Mouse (Mus musculus): ENCODE data around the gene Hdac10. TPM values are rescaled to one million over a fixed set of nuclear protein-coding genes. Genes with fewer than 3 reads are reported as not detected.
A peak's percentile ranks its signal among the peaks of the same experiment; 100 is the strongest.

The Hdac10 gene
- polyA plus RNA-seq, 1 experiment from 2014 or later: 15.5 TPM

- Histone ChIP-seq H3K4me3 (ENCODE audit: low read depth, low read length) (no peak overlapping the region), H3K4me1 (ENCODE audit: control insufficient read depth, insufficient read depth, low read length) (peaks cover 21% of the 10 kb centered on the region)
Observed at GRCm38 (mm10) chr15:89145813-89146350, 17.4 kb upstream of the Hdac10 start.

GRCm38 (mm10) chr15:89144965-89145364, 16.5 kb upstream of the Hdac10 start:
- Histone ChIP-seq H3K4me1 (ENCODE audit: control insufficient read depth, insufficient read depth, low read length) (peaks cover 23% of the 10 kb centered on the region), H3K4me3 (ENCODE audit: low read depth, low read length) (no peak overlapping the region), H3K27ac (replicated peaks; ENCODE audit: low read depth, low read length) (no peak overlapping the region), H3K9me3 (ENCODE audit: control insufficient read depth, low read length) (no peaks in the 10 kb centered on the region), H3K4me2 (ENCODE audit: low read depth, low read length) (no peak overlapping the region), H3K9ac (ENCODE audit: low read depth, low read length) (no peak overlapping the region), H3K36me3 (ENCODE audit: control insufficient read depth, insufficient read depth, low read length) (no peaks in the 10 kb centered on the region), H3K27me3 (replicated peaks; ENCODE audit: control insufficient read depth, insufficient read depth, low read length) (peaks cover 65% of the 10 kb centered on the region)
- ATAC-seq (ENCODE audit: low read depth) (no peak), DNase-seq (ENCODE audit: low spot score) (no peak)
- 90% methylated on average over 11 of the region's 11 CpGs for WGBS

More at GRCm38 (mm10) chr15:89145813-89146350, 17.4 kb upstream of the Hdac10 start:
- H3K27ac ChIP-seq (replicated peaks; ENCODE audit: low read depth, low read length): no peak overlapping the region
- H3K9ac ChIP-seq (ENCODE audit: low read depth, low read length): no peak overlapping the region
- ATAC-seq (ENCODE audit: low read depth): no peak
- H3K36me3 ChIP-seq (ENCODE audit: control insufficient read depth, insufficient read depth, low read length): no peaks in the 10 kb centered on the region
- H3K27me3 ChIP-seq (replicated peaks; ENCODE audit: control insufficient read depth, insufficient read depth, low read length): peaks cover 56% of the 10 kb centered on the region
- peak overlapping the region; percentile 95 for H3K4me2 ChIP-seq (ENCODE audit: low read depth, low read length)
- WGBS: 77% methylated on average over 22 of the region's 24 CpGs
- DNase-seq (ENCODE audit: low spot score): no peak
- H3K9me3 ChIP-seq (ENCODE audit: control insufficient read depth, low read length): no peaks in the 10 kb centered on the region

- Histone ChIP-seq H3K4me1 (ENCODE audit: control insufficient read depth, insufficient read depth, low read length) (peaks cover 15% of the 10 kb centered on the region), H3K9ac (ENCODE audit: low read depth, low read length) (no peak overlapping the region), H3K27me3 (replicated peaks; ENCODE audit: control insufficient read depth, insufficient read depth, low read length) (peaks cover 70% of the 10 kb centered on the region), H3K27ac (replicated peaks; ENCODE audit: low read depth, low read length) (no peak overlapping the region), H3K9me3 (ENCODE audit: control insufficient read depth, low read length) (no peaks in the 10 kb centered on the region), H3K4me3 (ENCODE audit: low read depth, low read length) (no peak overlapping the region), H3K4me2 (ENCODE audit: low read depth, low read length) (no peak overlapping the region), H3K36me3 (ENCODE audit: control insufficient read depth, insufficient read depth, low read length) (no peaks in the 10 kb centered on the region)
- no peak for ATAC-seq (ENCODE audit: low read depth)
- no peak for DNase-seq (ENCODE audit: low spot score)
- 81% methylated on average over 2 of the region's 2 CpGs for WGBS
Observed at GRCm38 (mm10) chr15:89143134-89143533, 14.6 kb upstream of the Hdac10 start.

- WGBS: 57% methylated on average over 4 of the region's 4 CpGs
- DNase-seq (ENCODE audit: low spot score) (no peak), ATAC-seq (ENCODE audit: low read depth) (no peak)
- Histone ChIP-seq H3K27me3 (replicated peaks; ENCODE audit: control insufficient read depth, insufficient read depth, low read length) (peaks cover 58% of the 10 kb centered on the region), H3K27ac (replicated peaks; ENCODE audit: low read depth, low read length) (no peak overlapping the region), H3K4me3 (ENCODE audit: low read depth, low read length) (no peak overlapping the region), H3K9me3 (ENCODE audit: control insufficient read depth, low read length) (no peaks in the 10 kb centered on the region), H3K4me1 (ENCODE audit: control insufficient read depth, insufficient read depth, low read length) (peaks cover 9% of the 10 kb centered on the region), H3K9ac (ENCODE audit: low read depth, low read length) (no peak overlapping the region), H3K4me2 (ENCODE audit: low read depth, low read length) (no peak overlapping the region), H3K36me3 (ENCODE audit: control insufficient read depth, insufficient read depth, low read length) (no peaks in the 10 kb centered on the region)
Observed at GRCm38 (mm10) chr15:89141905-89142304, 13.4 kb upstream of the Hdac10 start.

GRCm38 (mm10) chr15:89141443-89141842, 12.9 kb upstream of the Hdac10 start:
- Histone ChIP-seq H3K27ac (replicated peaks; ENCODE audit: low read depth, low read length) (no peak overlapping the region), H3K4me1 (ENCODE audit: control insufficient read depth, insufficient read depth, low read length) (peaks cover 7% of the 10 kb centered on the region; the same call in 1 of the 2 replicates), H3K27me3 (replicated peaks; ENCODE audit: control insufficient read depth, insufficient read depth, low read length) (peaks cover 54% of the 10 kb centered on the region), H3K9me3 (ENCODE audit: control insufficient read depth, low read length) (no peaks in the 10 kb centered on the region), H3K4me2 (ENCODE audit: low read depth, low read length) (no peak overlapping the region), H3K9ac (ENCODE audit: low read depth, low read length) (no peak overlapping the region), H3K36me3 (ENCODE audit: control insufficient read depth, insufficient read depth, low read length) (no peaks in the 10 kb centered on the region), H3K4me3 (ENCODE audit: low read depth, low read length) (no peak overlapping the region)
- DNase-seq (ENCODE audit: low spot score) (peak; percentile 15), ATAC-seq (ENCODE audit: low read depth) (peak; percentile 7; the same call in 1 of the 2 replicates)
- WGBS: 13% methylated on average over 5 of the region's 5 CpGs

- Histone ChIP-seq H3K36me3 (ENCODE audit: control insufficient read depth, insufficient read depth, low read length) (no peaks in the 10 kb centered on the region), H3K9me3 (ENCODE audit: control insufficient read depth, low read length) (no peaks in the 10 kb centered on the region), H3K27me3 (replicated peaks; ENCODE audit: control insufficient read depth, insufficient read depth, low read length) (peaks cover 47% of the 10 kb centered on the region), H3K4me1 (ENCODE audit: control insufficient read depth, insufficient read depth, low read length) (peaks cover 7% of the 10 kb centered on the region; the same call in 1 of the 2 replicates), H3K4me3 (ENCODE audit: low read depth, low read length) (peak within 1 kb of the TSS; percentile 49), H3K27ac (replicated peaks; ENCODE audit: low read depth, low read length) (peak within 1 kb of the TSS; percentile 33), H3K4me2 (ENCODE audit: low read depth, low read length) (peak within 1 kb of the TSS; percentile 93), H3K9ac (ENCODE audit: low read depth, low read length) (peak within 1 kb of the TSS; percentile 62)
- DNase-seq (ENCODE audit: low spot score) (peak; percentile 51), ATAC-seq (ENCODE audit: low read depth) (peak; percentile 80)
- WGBS: 2% methylated on average over 21 of the region's 21 CpGs
Observed at GRCm38 (mm10) chr15:89140659-89141252, 12.3 kb upstream of the Hdac10 start, which contains the start of gene Mapk12. Mapk12 (minus strand) TSS chr15:89140703.

GRCm38 (mm10) chr15:89140048-89140658, 11.7 kb upstream of the Hdac10 start:
- Histone ChIP-seq H3K36me3 (ENCODE audit: control insufficient read depth, insufficient read depth, low read length) (no peaks in the 10 kb centered on the region), H3K4me1 (ENCODE audit: control insufficient read depth, insufficient read depth, low read length) (peaks cover 7% of the 10 kb centered on the region; the same call in 1 of the 2 replicates), H3K27ac (replicated peaks; ENCODE audit: low read depth, low read length) (peak overlapping the region; percentile 33), H3K9me3 (ENCODE audit: control insufficient read depth, low read length) (no peaks in the 10 kb centered on the region), H3K4me2 (ENCODE audit: low read depth, low read length) (peak overlapping the region; percentile 93), H3K4me3 (ENCODE audit: low read depth, low read length) (peak overlapping the region; percentile 49), H3K9ac (ENCODE audit: low read depth, low read length) (peak overlapping the region; percentile 62), H3K27me3 (replicated peaks; ENCODE audit: control insufficient read depth, insufficient read depth, low read length) (peaks cover 45% of the 10 kb centered on the region)
- peak; percentile 68 for DNase-seq (ENCODE audit: low spot score)
- ATAC-seq (ENCODE audit: low read depth): peak; percentile 48
- 2% methylated on average over 26 of the region's 53 CpGs for WGBS

GRCm38 (mm10) chr15:89138531-89138930, 10.0 kb upstream of the Hdac10 start:
- Histone ChIP-seq H3K36me3 (ENCODE audit: control insufficient read depth, insufficient read depth, low read length) (no peaks in the 10 kb centered on the region), H3K4me2 (ENCODE audit: low read depth, low read length) (no peak overlapping the region), H3K9ac (ENCODE audit: low read depth, low read length) (no peak overlapping the region), H3K27ac (replicated peaks; ENCODE audit: low read depth, low read length) (no peak overlapping the region), H3K4me3 (ENCODE audit: low read depth, low read length) (no peak overlapping the region), H3K27me3 (replicated peaks; ENCODE audit: control insufficient read depth, insufficient read depth, low read length) (peaks cover 45% of the 10 kb centered on the region), H3K9me3 (ENCODE audit: control insufficient read depth, low read length) (no peaks in the 10 kb centered on the region), H3K4me1 (ENCODE audit: control insufficient read depth, insufficient read depth, low read length) (peaks cover 7% of the 10 kb centered on the region; the same call in 1 of the 2 replicates)
- no peak for DNase-seq (ENCODE audit: low spot score)
- no peak for ATAC-seq (ENCODE audit: low read depth)
- 94% methylated on average over 6 of the region's 6 CpGs for whole genome bisulfite sequencing

Measured in embryonic facial prominence, embryonic 14.5 days (tissue).